Mouse (Mus musculus): ENCODE measurements at regions not wholly inside any gene's neighbourhood (a gene's known extent, or its start where the extent isn't known, plus 50 kb on each side); places are given as distances from the start of the nearest gene placed in this dataset.

GRCm38 (mm10) chr1:185648926-185649325, 194.3 kb downstream of the Slc30a10 start:
- no peaks in the 10 kb centered on the region for H3K4me1 ChIP-seq (ENCODE audit: control insufficient read depth, insufficient read depth, low read length)
- H3K27ac ChIP-seq (ENCODE audit: insufficient read depth, low read depth, low read length), result no peak overlapping the region
- DNase-seq, result no peak
- TF ChIP-seq POLR2A (IDR thresholded peaks at IDR 0.05; ENCODE audit: low read depth, low read length) (no peak), CTCF (conservative IDR thresholded peaks at IDR 0.05; ENCODE audit: insufficient read depth, insufficient read length, low read depth, low read length) (no peak)
- no peaks in the 10 kb centered on the region for H3K27me3 ChIP-seq (replicated peaks; ENCODE audit: control insufficient read depth, insufficient read depth, low read length)
- H3K36me3 ChIP-seq (ENCODE audit: control insufficient read depth, insufficient read depth, low read length), result no peaks in the 10 kb centered on the region
- no peak overlapping the region for H3K4me3 ChIP-seq (ENCODE audit: insufficient read depth, low read depth, low read length)
- WGBS, result 86% methylated on average over 4 of the region's 4 CpGs

GRCm38 (mm10) chr1:185650926-185651325, 196.3 kb downstream of the Slc30a10 start:
- H3K4me3 ChIP-seq (ENCODE audit: insufficient read depth, low read depth, low read length), result no peak overlapping the region
- H3K27ac ChIP-seq (ENCODE audit: insufficient read depth, low read depth, low read length), result no peak overlapping the region
- no peak for DNase-seq
- no peaks in the 10 kb centered on the region for H3K4me1 ChIP-seq (ENCODE audit: control insufficient read depth, insufficient read depth, low read length)
- TF ChIP-seq CTCF (conservative IDR thresholded peaks at IDR 0.05; ENCODE audit: insufficient read depth, insufficient read length, low read depth, low read length) (no peak), POLR2A (IDR thresholded peaks at IDR 0.05; ENCODE audit: low read depth, low read length) (no peak)
- H3K27me3 ChIP-seq (replicated peaks; ENCODE audit: control insufficient read depth, insufficient read depth, low read length), result no peaks in the 10 kb centered on the region
- no peaks in the 10 kb centered on the region for H3K36me3 ChIP-seq (ENCODE audit: control insufficient read depth, insufficient read depth, low read length)
- WGBS, result 89% methylated on average over 2 of the region's 2 CpGs

- H3K4me3 ChIP-seq (ENCODE audit: insufficient read depth, low read depth, low read length), result no peak overlapping the region
- H3K4me1 ChIP-seq (ENCODE audit: control insufficient read depth, insufficient read depth, low read length), result no peaks in the 10 kb centered on the region
- no peaks in the 10 kb centered on the region for H3K36me3 ChIP-seq (ENCODE audit: control insufficient read depth, insufficient read depth, low read length)
- no peak for TF ChIP-seq CTCF (conservative IDR thresholded peaks at IDR 0.05; ENCODE audit: insufficient read depth, insufficient read length, low read depth, low read length)
- no peak overlapping the region for H3K27ac ChIP-seq (ENCODE audit: insufficient read depth, low read depth, low read length)
- H3K27me3 ChIP-seq (replicated peaks; ENCODE audit: control insufficient read depth, insufficient read depth, low read length), result no peaks in the 10 kb centered on the region
- 94% methylated on average over 7 of the region's 7 CpGs for WGBS
- no peak for DNase-seq
These were observed 200.4 kb downstream of the Slc30a10 start for GRCm38 (mm10) chr1:185655021-185655420.

GRCm38 (mm10) chr1:185655461-185655860, 200.8 kb downstream of the Slc30a10 start:
- Histone ChIP-seq H3K4me3 (ENCODE audit: insufficient read depth, low read depth, low read length) (no peak overlapping the region), H3K36me3 (ENCODE audit: control insufficient read depth, insufficient read depth, low read length) (no peaks in the 10 kb centered on the region), H3K27ac (ENCODE audit: insufficient read depth, low read depth, low read length) (no peak overlapping the region), H3K27me3 (replicated peaks; ENCODE audit: control insufficient read depth, insufficient read depth, low read length) (no peaks in the 10 kb centered on the region), H3K4me1 (ENCODE audit: control insufficient read depth, insufficient read depth, low read length) (no peaks in the 10 kb centered on the region)
- 58% methylated on average over 4 of the region's 4 CpGs for WGBS
- no peak for TF ChIP-seq CTCF (conservative IDR thresholded peaks at IDR 0.05; ENCODE audit: insufficient read depth, insufficient read length, low read depth, low read length)
- no peak for TF ChIP-seq POLR2A (IDR thresholded peaks at IDR 0.05; ENCODE audit: low read depth, low read length)
- peak; percentile 56 for DNase-seq

- no peak for TF ChIP-seq POLR2A (IDR thresholded peaks at IDR 0.05; ENCODE audit: low read depth, low read length)
- no peak for TF ChIP-seq CTCF (conservative IDR thresholded peaks at IDR 0.05; ENCODE audit: insufficient read depth, insufficient read length, low read depth, low read length)
- Histone ChIP-seq H3K4me3 (ENCODE audit: insufficient read depth, low read depth, low read length) (no peak overlapping the region), H3K27me3 (replicated peaks; ENCODE audit: control insufficient read depth, insufficient read depth, low read length) (no peaks in the 10 kb centered on the region), H3K4me1 (ENCODE audit: control insufficient read depth, insufficient read depth, low read length) (no peaks in the 10 kb centered on the region), H3K27ac (ENCODE audit: insufficient read depth, low read depth, low read length) (no peak overlapping the region), H3K36me3 (ENCODE audit: control insufficient read depth, insufficient read depth, low read length) (no peaks in the 10 kb centered on the region)
- no peak for DNase-seq
- 90% methylated on average over 8 of the region's 8 CpGs for WGBS
These were observed 202.6 kb downstream of the Slc30a10 start for GRCm38 (mm10) chr1:185657286-185657685.

GRCm38 (mm10) chr1:185659476-185659875, 204.8 kb downstream of the Slc30a10 start:
- Histone ChIP-seq H3K27ac (ENCODE audit: insufficient read depth, low read depth, low read length) (no peak overlapping the region), H3K27me3 (replicated peaks; ENCODE audit: control insufficient read depth, insufficient read depth, low read length) (no peaks in the 10 kb centered on the region), H3K4me1 (ENCODE audit: control insufficient read depth, insufficient read depth, low read length) (no peaks in the 10 kb centered on the region), H3K4me3 (ENCODE audit: insufficient read depth, low read depth, low read length) (no peak overlapping the region), H3K36me3 (ENCODE audit: control insufficient read depth, insufficient read depth, low read length) (no peaks in the 10 kb centered on the region)
- DNase-seq, result no peak
- WGBS, result 73% methylated on average over 5 of the region's 5 CpGs
- TF ChIP-seq POLR2A (IDR thresholded peaks at IDR 0.05; ENCODE audit: low read depth, low read length) (no peak), CTCF (conservative IDR thresholded peaks at IDR 0.05; ENCODE audit: insufficient read depth, insufficient read length, low read depth, low read length) (no peak)

- DNase-seq, result peak; percentile 68
- 44% methylated on average over 3 of the region's 3 CpGs for WGBS
- Histone ChIP-seq H3K4me3 (ENCODE audit: insufficient read depth, low read depth, low read length) (no peak overlapping the region), H3K4me1 (ENCODE audit: control insufficient read depth, insufficient read depth, low read length) (no peaks in the 10 kb centered on the region), H3K27me3 (replicated peaks; ENCODE audit: control insufficient read depth, insufficient read depth, low read length) (no peaks in the 10 kb centered on the region), H3K27ac (ENCODE audit: insufficient read depth, low read depth, low read length) (no peak overlapping the region), H3K36me3 (ENCODE audit: control insufficient read depth, insufficient read depth, low read length) (no peaks in the 10 kb centered on the region)
- TF ChIP-seq CTCF (conservative IDR thresholded peaks at IDR 0.05; ENCODE audit: insufficient read depth, insufficient read length, low read depth, low read length), result no peak
- TF ChIP-seq POLR2A (IDR thresholded peaks at IDR 0.05; ENCODE audit: low read depth, low read length), result no peak
These were observed 207.7 kb downstream of the Slc30a10 start for GRCm38 (mm10) chr1:185662336-185662735.

All from kidney, adult 2 months (tissue).